Mouse (Mus musculus) G1E-ER4 (cell line): ENCODE results near the gene 2010109A12Rik. TPM values are rescaled to one million over a fixed set of nuclear protein-coding genes. Genes with fewer than 3 reads are reported as not detected.

Source experiments
- GATA1 ChIP-seq: IDR thresholded peaks from one replicate; pipeline ENCODE4 v1.8.0; 2012; ENCODE audit warnings: low read length, inconsistent platforms
- polyA plus RNA-seq: library from polyadenylated mRNA; stranded (reverse); fragments of >175 nt; gene quantifications from 2 replicates; pipeline ENCODE4 v1.2.3, GENCODE M21; 2012

Gene 2010109A12Rik
- 0.11 and 0.19 TPM in 2 replicates for polyA plus RNA-seq

- TF ChIP-seq GATA1 = no peak
Observed at GRCm38 (mm10) chr5:93206109-93207005, at the start of gene 2010109A12Rik, which contains the start of gene Ccni. 2010109A12Rik (plus strand) TSS chr5:93206518. Ccni (minus strand) TSS chr5:93206495.

DNA sequence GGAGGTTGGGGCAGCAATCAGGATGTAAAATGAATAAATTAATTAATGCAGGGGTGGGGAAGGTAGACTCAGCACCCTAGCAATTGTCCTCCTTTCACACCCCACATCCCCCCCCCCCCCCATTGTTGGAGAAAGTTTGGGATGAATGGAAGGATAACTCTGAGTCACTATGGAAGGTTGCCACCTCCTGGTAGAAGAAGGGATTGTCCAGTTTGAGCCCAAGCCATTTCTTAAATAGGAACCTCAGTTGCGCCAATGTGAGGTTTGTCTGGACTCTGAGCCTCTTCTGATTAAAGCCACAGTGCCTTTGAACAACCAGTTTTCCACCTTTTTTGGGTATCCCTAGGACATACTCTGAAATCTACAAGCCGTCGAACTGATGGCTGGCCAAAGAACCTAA, 42.8 kb upstream of the 2010109A12Rik start:
- TF ChIP-seq GATA1 = no peak

DNA sequence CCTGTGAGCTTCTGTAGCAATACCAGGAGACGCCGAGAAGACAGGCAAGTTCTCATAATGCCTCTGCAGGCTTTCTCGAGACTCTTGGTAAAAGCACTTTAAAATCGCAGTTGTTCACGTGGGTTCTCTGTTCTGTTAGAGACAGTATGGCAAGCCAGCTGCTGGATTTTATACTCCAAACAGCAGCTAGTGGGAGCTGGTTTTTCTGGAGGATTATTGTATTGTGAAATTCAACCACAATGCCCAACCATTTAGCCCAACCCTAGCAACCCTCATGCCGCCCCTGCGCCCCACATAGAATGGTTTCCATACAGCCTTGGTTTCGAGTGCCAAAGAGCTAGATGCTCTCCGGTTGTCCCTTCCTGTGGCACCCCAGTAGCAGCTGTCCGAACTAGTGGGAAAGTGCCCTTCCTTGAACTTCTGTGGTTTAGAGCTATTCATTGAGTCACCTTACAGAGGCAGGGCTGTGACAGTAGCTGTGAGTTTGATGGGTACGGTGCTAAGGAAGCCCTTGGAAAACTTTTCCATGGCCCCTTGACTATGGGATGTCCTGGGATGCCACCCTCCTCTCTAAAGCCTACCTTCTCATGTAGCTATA, 38.3 kb upstream of the 2010109A12Rik start:
- TF ChIP-seq GATA1 = no peak

- no peak for TF ChIP-seq GATA1
Observed at GRCm38 (mm10) chr5:93168654-93169053, 37.7 kb upstream of the 2010109A12Rik start.

- TF ChIP-seq GATA1 = no peak
Observed at GRCm38 (mm10) chr5:93171420-93171819, 34.9 kb upstream of the 2010109A12Rik start.

GRCm38 (mm10) chr5:93172536-93172935, 33.8 kb upstream of the 2010109A12Rik start:
- TF ChIP-seq GATA1 = no peak

DNA sequence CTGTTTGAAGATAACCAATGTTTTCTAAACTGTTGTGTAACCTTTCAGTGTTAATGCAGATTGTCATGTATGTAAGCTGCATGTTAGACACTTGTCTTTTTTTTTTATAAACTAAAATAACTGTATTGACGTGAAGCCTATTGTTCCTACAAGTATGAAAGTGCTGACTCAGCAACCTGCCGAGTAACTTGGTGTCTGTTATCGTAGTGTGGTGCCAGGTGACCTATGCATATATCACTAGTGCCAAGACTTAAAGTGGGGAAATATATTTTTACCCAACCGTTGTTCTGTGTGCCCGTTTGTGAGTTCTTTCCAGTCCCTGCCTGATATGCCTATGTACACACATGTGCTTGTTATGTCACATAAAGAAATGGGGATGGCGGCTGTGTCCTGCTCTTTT, 31.6 kb upstream of the 2010109A12Rik start:
- TF ChIP-seq GATA1 = no peak

DNA sequence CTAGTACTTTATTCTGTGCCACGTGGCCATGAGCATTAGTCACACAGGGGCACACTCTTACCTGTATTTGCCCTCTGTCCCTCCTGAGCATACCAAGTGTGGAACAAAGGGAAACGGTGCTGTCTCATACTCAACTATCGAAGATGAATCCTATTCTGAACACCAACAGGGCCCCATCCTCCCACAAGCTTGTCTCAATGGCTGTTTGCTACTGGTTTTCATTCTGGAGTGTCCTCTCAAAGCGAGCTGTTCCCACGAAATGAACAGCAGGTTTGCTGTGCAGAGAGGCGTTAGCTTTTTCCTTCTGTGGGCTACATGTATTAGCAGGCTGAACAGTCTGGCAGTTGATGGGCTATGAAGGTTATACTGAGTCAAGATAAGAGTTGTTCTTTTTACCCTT, 27.7 kb upstream of the 2010109A12Rik start:
- no peak for TF ChIP-seq GATA1

- no peak for TF ChIP-seq GATA1
Observed at GRCm38 (mm10) chr5:93180252-93180651, 26.1 kb upstream of the 2010109A12Rik start.

DNA sequence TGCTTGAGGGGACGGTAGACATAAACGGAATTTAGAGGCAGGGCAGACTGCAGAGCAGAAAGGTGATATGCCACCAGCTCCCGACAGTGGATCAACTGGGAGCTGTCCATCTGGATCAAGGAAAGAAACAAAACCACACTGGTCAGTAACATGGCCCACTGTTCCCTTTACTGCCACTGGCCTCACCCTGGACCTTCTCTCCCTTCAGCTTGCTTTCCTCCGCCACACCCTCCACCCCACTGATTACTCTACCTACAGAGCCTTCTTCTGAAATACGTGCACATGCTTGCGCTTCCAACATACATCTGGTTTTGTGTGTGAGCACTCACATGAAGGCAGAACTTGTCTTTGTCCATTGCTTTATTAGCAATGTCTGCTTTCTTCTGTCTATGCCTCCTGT, 23.0 kb upstream of the 2010109A12Rik start:
- no peak for TF ChIP-seq GATA1

DNA sequence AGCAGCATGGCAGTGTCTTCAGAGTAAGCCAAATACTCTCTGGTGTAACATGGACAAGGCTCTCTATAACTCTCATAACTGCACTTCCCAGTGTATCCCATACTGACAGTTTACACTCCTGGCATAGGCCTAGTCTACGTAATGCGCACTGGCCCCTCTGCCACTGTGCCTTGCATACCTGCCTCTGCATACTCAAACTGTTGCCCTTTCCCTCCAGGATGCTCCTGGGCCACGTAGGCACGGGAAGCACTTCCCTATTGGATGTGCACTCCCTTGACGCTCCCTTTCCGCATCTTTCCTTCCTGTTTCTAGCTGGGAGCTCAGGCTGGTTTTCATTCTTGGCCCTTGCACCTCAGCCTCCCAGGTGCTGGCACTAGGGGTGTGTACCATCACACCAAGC, 21.8 kb upstream of the 2010109A12Rik start:
- no peak for TF ChIP-seq GATA1

- TF ChIP-seq GATA1 = no peak
Observed at GRCm38 (mm10) chr5:93189607-93190006, 16.7 kb upstream of the 2010109A12Rik start.

- TF ChIP-seq GATA1 = no peak
Observed at GRCm38 (mm10) chr5:93190428-93190827, 15.9 kb upstream of the 2010109A12Rik start.

GRCm38 (mm10) chr5:93198232-93198631, 8.1 kb upstream of the 2010109A12Rik start:
- TF ChIP-seq GATA1 = no peak

DNA sequence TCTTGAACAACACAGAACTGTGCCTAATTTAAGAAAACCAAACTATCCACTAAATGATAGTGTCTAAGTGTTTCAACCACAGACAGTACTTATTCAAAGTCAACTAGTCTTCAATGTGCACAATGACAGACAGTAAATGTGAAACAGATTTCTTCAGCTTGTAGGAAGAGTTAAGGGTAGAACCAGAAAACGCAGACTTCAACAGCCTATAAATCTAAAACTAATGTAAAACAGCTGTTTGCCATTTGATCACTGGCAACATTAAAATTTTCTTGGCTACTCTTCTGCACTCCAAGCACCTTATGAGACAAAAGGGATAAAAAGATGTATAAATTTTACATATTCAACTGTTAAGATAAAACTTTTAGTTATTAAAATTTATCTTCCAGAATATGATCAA, 5.1 kb upstream of the 2010109A12Rik start:
- no peak for TF ChIP-seq GATA1

GRCm38 (mm10) chr5:93205371-93206108, 778 bp upstream of the 2010109A12Rik start:
- no peak for TF ChIP-seq GATA1
